Mouse (Mus musculus) CH12.LX (cell line): ENCODE measurements around the gene Gltpd2. TPM values are rescaled to one million over a fixed set of nuclear protein-coding genes. Genes with fewer than 3 reads are reported as not detected.

Source experiments
- DNase-seq: peaks from one replicate; pipeline ENCODE4 v3.0.0-alpha.2; 2013; ENCODE audit errors: extremely low read depth
- H3K27ac ChIP-seq: 2 replicates; pipeline ENCODE4 v1.5.1; 2012; ENCODE audit warnings: low read depth, mild to moderate bottlenecking, control low read depth, moderate library complexity; ENCODE audit not compliant: insufficient read depth
- H3K27me3 ChIP-seq: replicated peaks from 2 replicates; pipeline ENCODE3; 2012; ENCODE audit warnings: inconsistent platforms
- H3K36me3 ChIP-seq, 2 experiments: replicated peaks in 1 of 2; 2 replicates each; pipeline versions ENCODE3 to v1.6.1; 2012; ENCODE audit warnings: inconsistent platforms in 1 of 2, low read length in 1 of 2, mild to moderate bottlenecking in 1 of 2, mixed read lengths in 1 of 2, moderate library complexity in 1 of 2; ENCODE audit not compliant: control insufficient read depth in 1 of 2, insufficient read depth in 1 of 2
- H3K4me1 ChIP-seq, 2 experiments: 2 replicates each; pipeline ENCODE4 v1.6.1; 2012; ENCODE audit warnings: inconsistent platforms in 1 of 2, moderate library complexity in 1 of 2; ENCODE audit not compliant: insufficient read depth in 2 of 2, control insufficient read depth in 1 of 2
- H3K4me2 ChIP-seq: 2 replicates; pipeline ENCODE4 v1.6.1; 2012; ENCODE audit warnings: low read depth, mild to moderate bottlenecking, control low read depth; ENCODE audit not compliant: poor library complexity, insufficient read depth, severe bottlenecking
- H3K4me3 ChIP-seq, 3 experiments: fragments of 150-350 bp in 1 of 3; sonication (generic) in 1 of 3; replicated peaks in 1 of 3; 2 replicates each; pipeline versions ENCODE3 to v1.5.1; 2011 to 2012; ENCODE audit warnings: low read depth in 2 of 3, low read length in 2 of 3, mild to moderate bottlenecking in 2 of 3, moderate library complexity in 2 of 3, control low read depth in 1 of 3, improper control_type of control experiment in 1 of 3, inconsistent platforms in 1 of 3, mixed read lengths in 1 of 3; ENCODE audit not compliant: poor library complexity in 1 of 3
- H3K79me2 ChIP-seq: replicated peaks from 2 replicates; pipeline ENCODE4 v1.6.1; 2012; ENCODE audit warnings: mild to moderate bottlenecking, moderate library complexity; ENCODE audit not compliant: control insufficient read depth, poor library complexity, insufficient read depth, severe bottlenecking; ENCODE audit errors: extremely low read depth
- H3K9ac ChIP-seq: 2 replicates; pipeline ENCODE4 v1.6.1; 2012; ENCODE audit warnings: low read depth, mild to moderate bottlenecking, control low read depth, moderate library complexity; ENCODE audit not compliant: insufficient read depth
- H3K9me3 ChIP-seq: replicated peaks from 2 replicates; pipeline ENCODE3; 2012; ENCODE audit warnings: low read length, inconsistent platforms, mixed read lengths
- BHLHE40 ChIP-seq: IDR thresholded peaks from 2 replicates; pipeline ENCODE4 v1.6.1; 2011; ENCODE audit warnings: mild to moderate bottlenecking, low read depth, low read length, improper control_type of control experiment
- CHD1 ChIP-seq: IDR thresholded peaks from 2 replicates; pipeline ENCODE4 v1.6.1; 2012; ENCODE audit warnings: low read depth, low read length, improper control_type of control experiment, inconsistent platforms
- CTCF ChIP-seq, 2 experiments: IDR thresholded peaks in 1 of 2; conservative IDR thresholded peaks in 1 of 2; 2 replicates each; pipeline ENCODE4 v1.5.1; 2011 to 2012; ENCODE audit warnings: low read depth in 2 of 2, low read length in 2 of 2, improper control_type of control experiment in 1 of 2, inconsistent platforms in 1 of 2, mild to moderate bottlenecking in 1 of 2, moderate library complexity in 1 of 2
- E2F4 ChIP-seq: IDR thresholded peaks from 2 replicates; pipeline ENCODE4 v1.6.1; 2011; ENCODE audit warnings: low read depth, low read length, improper control_type of control experiment; ENCODE audit not compliant: insufficient replicate concordance
- ELF1 ChIP-seq: IDR thresholded peaks from 2 replicates; pipeline ENCODE4 v1.6.1; 2014; ENCODE audit warnings: low read depth, mild to moderate bottlenecking, inconsistent platforms, low read length, improper control_type of control experiment
- EP300 ChIP-seq: IDR thresholded peaks from 2 replicates; pipeline ENCODE4 v1.6.1; 2011; ENCODE audit warnings: low read length, improper control_type of control experiment
- ETS1 ChIP-seq: conservative IDR thresholded peaks from 2 replicates; pipeline ENCODE4 v1.6.1; 2012; ENCODE audit warnings: low read depth, mild to moderate bottlenecking, inconsistent platforms, low read length, improper control_type of control experiment, moderate library complexity
- HCFC1 ChIP-seq: IDR thresholded peaks from 2 replicates; pipeline ENCODE4 v1.6.1; 2012; ENCODE audit warnings: low read depth, mild to moderate bottlenecking, inconsistent platforms, low read length, improper control_type of control experiment
- IRF4 ChIP-seq: IDR thresholded peaks from 2 replicates; pipeline ENCODE4 v1.6.1; 2014; ENCODE audit warnings: low read depth, mild to moderate bottlenecking, inconsistent platforms, low read length, improper control_type of control experiment
- JUN ChIP-seq: IDR thresholded peaks from 2 replicates; pipeline ENCODE4 v1.6.1; 2011; ENCODE audit warnings: low read depth, mild to moderate bottlenecking, low read length, improper control_type of control experiment, moderate library complexity; ENCODE audit not compliant: insufficient read depth
- JUND ChIP-seq: conservative IDR thresholded peaks from 2 replicates; pipeline ENCODE4 v1.6.1; 2011; ENCODE audit warnings: low read depth, low read length, improper control_type of control experiment
- MAFK ChIP-seq: IDR thresholded peaks from 2 replicates; pipeline ENCODE4 v1.6.1; 2011; ENCODE audit warnings: low read length, improper control_type of control experiment; ENCODE audit not compliant: insufficient replicate concordance
- MAX ChIP-seq: IDR thresholded peaks from 2 replicates; pipeline ENCODE4 v1.6.1; 2011; ENCODE audit warnings: low read length, improper control_type of control experiment
- MAZ ChIP-seq: IDR thresholded peaks from 2 replicates; pipeline ENCODE4 v1.6.1; 2012; ENCODE audit warnings: low read depth, mild to moderate bottlenecking, inconsistent platforms, low read length, improper control_type of control experiment, moderate library complexity
- MEF2A ChIP-seq: IDR thresholded peaks from 2 replicates; pipeline ENCODE4 v1.6.1; 2014; ENCODE audit warnings: low read depth, mild to moderate bottlenecking, inconsistent platforms, low read length, improper control_type of control experiment, borderline replicate concordance
- MYC ChIP-seq: IDR thresholded peaks from 2 replicates; pipeline ENCODE4 v1.6.1; 2011; ENCODE audit warnings: low read depth, mild to moderate bottlenecking, improper control_type of control experiment, low read length
- NRF1 ChIP-seq: IDR thresholded peaks from 2 replicates; pipeline ENCODE4 v1.6.1; 2014; ENCODE audit warnings: low read depth, mild to moderate bottlenecking, inconsistent platforms, low read length, improper control_type of control experiment, moderate library complexity
- PAX5 ChIP-seq: IDR thresholded peaks from 2 replicates; pipeline ENCODE4 v1.6.1; 2012; ENCODE audit warnings: low read length, inconsistent platforms, mixed read lengths
- POLR2A ChIP-seq: IDR thresholded peaks from 2 replicates; pipeline ENCODE4 v1.6.1; 2011; ENCODE audit warnings: low read depth, mild to moderate bottlenecking, improper control_type of control experiment, low read length
- POLR2AphosphoS2 ChIP-seq: IDR thresholded peaks from 2 replicates; pipeline ENCODE4 v1.6.1; 2011; ENCODE audit warnings: low read depth, low read length, improper control_type of control experiment
- RAD21 ChIP-seq: IDR thresholded peaks from 2 replicates; pipeline ENCODE4 v1.6.1; 2011; ENCODE audit warnings: low read depth, mild to moderate bottlenecking, low read length, improper control_type of control experiment, moderate library complexity
- RCOR1 ChIP-seq: conservative IDR thresholded peaks from 2 replicates; pipeline ENCODE4 v1.6.1; 2012; ENCODE audit warnings: low read depth, mild to moderate bottlenecking, inconsistent platforms, low read length, improper control_type of control experiment
- SMC3 ChIP-seq: IDR thresholded peaks from 2 replicates; pipeline ENCODE4 v1.6.1; 2011; ENCODE audit warnings: low read depth, low read length, improper control_type of control experiment
- TBP ChIP-seq: conservative IDR thresholded peaks from 2 replicates; pipeline ENCODE4 v1.6.1; 2011; ENCODE audit warnings: low read depth, low read length, improper control_type of control experiment
- USF1 ChIP-seq: IDR thresholded peaks from 2 replicates; pipeline ENCODE4 v1.6.1; 2014; ENCODE audit warnings: low read depth, mild to moderate bottlenecking, inconsistent platforms, low read length, improper control_type of control experiment
- USF2 ChIP-seq: conservative IDR thresholded peaks from 2 replicates; pipeline ENCODE4 v1.6.1; 2011; ENCODE audit warnings: low read depth, low read length, improper control_type of control experiment
- ZC3H11A ChIP-seq: IDR thresholded peaks from 2 replicates; pipeline ENCODE4 v1.6.1; 2012; ENCODE audit warnings: low read depth, mild to moderate bottlenecking, inconsistent platforms, low read length, improper control_type of control experiment
- ZKSCAN1 ChIP-seq: IDR thresholded peaks from 2 replicates; pipeline ENCODE4 v1.6.1; 2012; ENCODE audit warnings: low read depth, inconsistent platforms, low read length, improper control_type of control experiment, borderline replicate concordance
- ZMIZ1 ChIP-seq: IDR thresholded peaks from 2 replicates; pipeline ENCODE4 v1.6.1; 2012; ENCODE audit warnings: low read depth, mild to moderate bottlenecking, inconsistent platforms, low read length, improper control_type of control experiment
- ZNF384 ChIP-seq: IDR thresholded peaks from 2 replicates; pipeline ENCODE4 v1.6.1; 2012; ENCODE audit warnings: low read depth, low read length, improper control_type of control experiment, inconsistent platforms
- dilution Hi-C: fragments of 300-500 bp; cut with MboI; formaldehyde crosslinking; loops from 2 replicates; pipeline ENCODE4 v1.14.3; 2020; ENCODE audit warnings: low sequenced_read_pairs; ENCODE audit not compliant: extremely low pct_unique_long_range_greater_than_20kb, extremely low pct_ligation_motif_present
- in situ Hi-C: fragments of 300-500 bp; cut with MboI; formaldehyde crosslinking; loops from 3 replicates; pipeline ENCODE4 v1.14.3; 2019; ENCODE audit warnings: low sequenced_read_pairs, low pct_ligation_motif_present, low pct_unique_long_range_greater_than_20kb, mixed read lengths
- polyA plus RNA-seq: library from polyadenylated mRNA; unstranded; fragments of >175 nt; gene quantifications from 2 replicates; pipeline ENCODE4 v1.2.1, GENCODE M21; 2012; ENCODE audit warnings: low read depth; ENCODE audit not compliant: insufficient read length
- total RNA-seq, 2 experiments: library from RNA; depleted of rRNA; stranded (reverse); fragments of 300-350 nt in 1 of 2; fragments of >200 nt in 1 of 2; gene quantifications; 2 replicates each; pipeline ENCODE4 v1.2.3; 2012 to 2014

Gltpd2 gene
- total and polyA plus RNA-seq, 3 experiments: 0.19 TPM; not detected in 2

- Histone ChIP-seq H3K27ac (no peak overlapping the region), H3K79me2 (peaks cover 17% of the 10 kb centered on the region), H3K9me3 (no peaks in the 10 kb centered on the region), H3K9ac (peak overlapping the region; percentile 78; the same call in 1 of the 2 replicates), H3K36me3 (peaks cover 0 to 32% of the 10 kb centered on the region in 2 experiments), H3K4me2 (peak overlapping the region; percentile 72), H3K27me3 (no peaks in the 10 kb centered on the region), H3K4me3 (peak overlapping the region; percentile 82 to 97 (median 91)), H3K4me1 (peaks cover 7 to 41% of the 10 kb centered on the region in 2 experiments; a peak in 3 of 4 replicates)
- dilution Hi-C loops: no loop called here
- no peak for DNase-seq
- TF ChIP-seq NRF1: no peak
- no peak for TF ChIP-seq HCFC1
- no peak for TF ChIP-seq MAZ
- no peak for TF ChIP-seq IRF4
- TF ChIP-seq BHLHE40: no peak
- TF ChIP-seq CTCF (conservative IDR thresholded peaks at IDR 0.05 in 1 of 2, IDR thresholded peaks at IDR 0.05 in 1 of 2; ENCODE audit: low read depth in 2 of 2, low read length in 2 of 2): peak in 1 of 2 experiments; percentile 12; a peak in 1 of 4 replicates
- no peak for TF ChIP-seq POLR2AphosphoS2
- TF ChIP-seq JUN: no peak
- TF ChIP-seq MYC: no peak
- TF ChIP-seq SMC3: 0 out of 2 replicates have a peak, but pooled peaks have one; percentile 7
- no peak for TF ChIP-seq ZNF384
- no peak for TF ChIP-seq USF2
- no peak for TF ChIP-seq ELF1
- no peak for TF ChIP-seq TBP
- TF ChIP-seq MEF2A: 0 out of 2 replicates have a peak, but pooled peaks have one; percentile 15
- TF ChIP-seq CHD1: no peak
- TF ChIP-seq JUND: no peak
- no peak for TF ChIP-seq ETS1
- TF ChIP-seq POLR2A: no peak
- in situ Hi-C loops: loop anchor here (5.0 kb wide), 1 partner anchor 35 kb away; the partner anchor contains the start of gene Psmb6
Observed at GRCm38 (mm10) chr11:70561937-70562286, 42.9 kb downstream of the Gltpd2 start.

GRCm38 (mm10) chr11:70562287-70562994 lies 43.4 kb downstream of the Gltpd2 start, which contains the start of gene Mink1:
Mink1 (plus strand) TSS chr11:70562881.
- peaks cover 17% of the 10 kb centered on the region for H3K79me2 ChIP-seq
- dilution Hi-C loops (no loop called here), in situ Hi-C loops (loop anchor here (5.0 kb wide), 1 partner anchor 35 kb away; the partner anchor contains the start of gene Psmb6)
- no peaks in the 10 kb centered on the region for H3K27me3 ChIP-seq
- peak within 1 kb of the TSS; percentile 75 for H3K4me2 ChIP-seq
- H3K27ac ChIP-seq: no peak within 1 kb of the TSS
- H3K4me1 ChIP-seq: peaks cover 8 to 46% of the 10 kb centered on the region in 2 experiments; a peak in 3 of 4 replicates
- no peaks in the 10 kb centered on the region for H3K9me3 ChIP-seq
- H3K36me3 ChIP-seq: peaks cover 0 to 32% of the 10 kb centered on the region in 2 experiments
- H3K9ac ChIP-seq: peak within 1 kb of the TSS; percentile 78
- peak within 1 kb of the TSS; percentile 82 to 97 (median 91) for H3K4me3 ChIP-seq
- DNase-seq: peak; percentile 88
- TF ChIP-seq ELF1 (peak; percentile 32), ZKSCAN1 (no peak), RAD21 (no peak; the same call in none of the 2 replicates), MAX (peak; percentile 86), SMC3 (no peak), MEF2A (peak; percentile 54; the same call in 1 of the 2 replicates), POLR2AphosphoS2 (no peak), MAZ (peak; percentile 75; the same call in 1 of the 2 replicates), JUND (no peak), RCOR1 (no peak), EP300 (no peak), ZNF384 (no peak), MAFK (no peak), CTCF (conservative IDR thresholded peaks at IDR 0.05 in 1 of 2, IDR thresholded peaks at IDR 0.05 in 1 of 2; ENCODE audit: low read depth in 2 of 2, low read length in 2 of 2) (peak in 1 of 2 experiments; percentile 42; a peak in 2 of 4 replicates), NRF1 (peak; percentile 97), E2F4 (no peak), ZMIZ1 (peak; percentile 6; the same call in 1 of the 2 replicates), ZC3H11A (no peak), JUN (no peak), USF1 (peak; percentile 58), PAX5 (no peak)
